Mouse (Mus musculus): ENCODE data around the gene Phf21a.

DNA sequence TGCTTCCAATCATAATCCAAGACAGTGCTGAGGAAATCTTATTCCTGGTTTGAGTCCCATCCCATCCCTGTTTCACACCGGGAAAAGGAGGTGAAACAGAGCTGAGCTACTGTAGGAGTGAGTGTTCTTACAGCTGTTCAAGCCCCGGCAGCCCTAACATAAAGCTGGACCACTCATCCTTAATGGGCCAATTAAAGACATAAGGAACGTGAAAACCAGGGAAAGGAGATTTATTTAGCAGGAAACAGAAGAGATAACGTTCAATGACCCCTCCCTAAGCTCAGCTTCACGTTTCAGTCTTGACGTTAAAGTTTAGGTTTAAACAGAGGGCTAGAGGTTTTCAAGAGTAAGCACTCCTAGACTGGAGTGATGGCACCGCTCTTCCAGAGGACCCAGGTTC, 74.0 kb downstream of the Phf21a start:
- TF ChIP-seq GATA1 (IDR thresholded peaks at IDR 0.05; ENCODE audit: low read length) (no peak), TAL1 (IDR thresholded peaks at IDR 0.05; ENCODE audit: low read length) (no peak)
